Mouse (Mus musculus) brain, embryonic 14.5 days (tissue): ENCODE results near the gene Gpr160. TPM values are rescaled to one million over a fixed set of nuclear protein-coding genes. Genes with fewer than 3 reads are reported as not detected.
A peak's percentile ranks its signal among the peaks of the same experiment; 100 is the strongest.

ENCODE experiments used
- DNase-seq: peaks from one replicate; pipeline ENCODE4 v3.0.0-alpha.2; 2011; ENCODE audit warnings: low read depth
- CTCF ChIP-seq: fragments of 200-500 bp; IDR thresholded peaks from 2 replicates; pipeline ENCODE4 v1.5.1; 2012; ENCODE audit warnings: inconsistent platforms, mild to moderate bottlenecking, moderate library complexity, borderline replicate concordance; ENCODE audit not compliant: insufficient read depth, insufficient read length; ENCODE audit errors: extremely low read depth
- POLR2A ChIP-seq: fragments of 200-500 bp; IDR thresholded peaks from 2 replicates; pipeline ENCODE4 v1.6.1; 2012; ENCODE audit warnings: mild to moderate bottlenecking, inconsistent platforms, borderline replicate concordance; ENCODE audit not compliant: poor library complexity, insufficient read depth, insufficient read length, severe bottlenecking; ENCODE audit errors: extremely low read depth
- polyA plus RNA-seq: library from polyadenylated mRNA; depleted of rRNA; stranded (reverse); fragments of >200 nt; gene quantifications from 2 replicates; pipeline ENCODE4 v1.2.3, GENCODE M21; 2012; rRNA removed

Gpr160 gene
- polyA plus RNA-seq, 1 experiment: 0.75 TPM

- no peak for TF ChIP-seq CTCF
- no peak for TF ChIP-seq POLR2A
Observed at GRCm38 (mm10) chr3:30927664-30928063, 71.9 kb downstream of the Gpr160 start.

DNA sequence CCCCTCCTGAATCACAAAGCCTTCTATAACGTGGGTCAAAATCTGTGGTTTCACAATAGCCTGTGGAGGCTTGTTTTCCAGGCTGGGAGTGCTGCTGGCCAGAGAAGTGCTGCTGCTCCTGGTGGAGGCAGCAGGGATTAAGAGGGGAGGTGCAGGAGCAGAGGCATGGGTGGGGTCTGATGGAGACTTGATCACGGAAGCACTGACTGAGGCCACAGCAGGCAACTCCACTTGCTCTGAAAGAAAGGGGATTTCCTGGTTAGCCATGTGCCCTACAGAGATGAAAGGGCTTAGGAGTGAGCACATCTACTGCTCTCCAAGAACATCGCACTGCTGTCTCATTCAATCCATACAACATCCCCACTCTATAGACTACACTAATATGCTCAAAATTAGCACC lies 74.1 kb downstream of the Gpr160 start:
- DNase-seq: peak; percentile 5
- no peak for TF ChIP-seq POLR2A
- no peak for TF ChIP-seq CTCF

More at GRCm38 (mm10) chr3:30927664-30928063, 71.9 kb downstream of the Gpr160 start:
- DNase-seq: no peak

GRCm38 (mm10) chr3:30934384-30934783 lies 78.6 kb downstream of the Gpr160 start:
- TF ChIP-seq CTCF (no peak), POLR2A (no peak)

More at GRCm38 (mm10) chr3:30934384-30934783, 78.6 kb downstream of the Gpr160 start:
- DNase-seq: no peak

Other genes with a start within 250 kb of the Gpr160 start
- gene Lrriq4, start 211.4 kb upstream of the Gpr160 start, polyA plus RNA-seq: 0.05 TPM in 1 of 2 replicates, not detected in the other
- gene Lrrc34, start 208.1 kb upstream of the Gpr160 start, polyA plus RNA-seq: 0.35 and 0.63 TPM in 2 replicates
- gene Lrrc31, start 156.1 kb upstream of the Gpr160 start, polyA plus RNA-seq: not detected in 2 replicates
- gene Samd7, start 109.7 kb upstream of the Gpr160 start, polyA plus RNA-seq: 0.04 and 0.08 TPM in 2 replicates
- 44.1 and 51.0 TPM in 2 replicates for gene Sec62, start 63.1 kb upstream of the Gpr160 start, polyA plus RNA-seq
- 17.0 and 22.8 TPM in 2 replicates for gene Phc3, start 113.5 kb downstream of the Gpr160 start, polyA plus RNA-seq
- 38.6 and 41.7 TPM in 2 replicates for gene Prkci, start 139.8 kb downstream of the Gpr160 start, polyA plus RNA-seq
- 18.7 and 24.5 TPM in 2 replicates for gene Skil, start 239.1 kb downstream of the Gpr160 start, polyA plus RNA-seq